Mouse (Mus musculus) layer of hippocampus, adult 9-10 months (tissue): ENCODE measurements around the gene Tcfl5.

Source experiments
- DNase-seq: peaks from one replicate; pipeline ENCODE4 v3.0.0; 2022; ENCODE audit warnings: low spot score

Gene Tcfl5

DNA sequence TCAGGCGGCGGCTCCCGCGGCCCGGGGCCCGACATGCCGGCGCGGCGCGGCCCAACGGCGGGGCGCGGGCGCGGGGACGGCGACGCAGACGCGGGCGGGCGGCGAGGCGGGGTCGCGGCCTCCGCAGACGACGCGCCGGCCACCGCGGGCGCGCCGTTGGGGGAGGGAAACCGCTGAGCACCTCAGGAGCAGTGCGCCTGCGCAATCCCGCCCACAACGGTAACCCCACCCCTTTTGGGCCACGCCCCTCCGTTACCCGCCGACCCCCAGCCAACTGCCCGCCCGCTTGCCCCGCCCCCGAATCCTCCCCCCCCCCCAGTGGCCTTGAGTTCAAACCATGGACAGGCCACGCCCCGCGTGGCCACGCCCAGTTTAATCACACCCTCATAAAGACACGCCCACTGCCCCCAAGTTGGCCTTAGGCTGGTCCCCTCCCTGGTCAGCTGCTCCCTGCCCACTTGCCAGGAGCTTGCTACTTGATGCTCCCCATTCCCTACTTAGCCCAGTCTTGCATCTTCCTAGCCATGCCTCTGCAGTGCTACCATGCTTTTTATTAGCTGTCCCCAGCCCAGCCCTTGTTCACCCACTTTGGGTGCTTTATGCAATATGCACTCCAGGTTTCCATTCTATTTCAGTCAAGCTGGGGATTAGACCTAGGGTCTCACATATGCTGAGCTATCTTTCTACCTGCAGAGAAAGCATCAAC lies at the start of gene Tcfl5:
TSS of gene Tcfl5 (minus strand) at position 154 of the 706 bp plus-strand sequence.
- no peak for DNase-seq

DNA sequence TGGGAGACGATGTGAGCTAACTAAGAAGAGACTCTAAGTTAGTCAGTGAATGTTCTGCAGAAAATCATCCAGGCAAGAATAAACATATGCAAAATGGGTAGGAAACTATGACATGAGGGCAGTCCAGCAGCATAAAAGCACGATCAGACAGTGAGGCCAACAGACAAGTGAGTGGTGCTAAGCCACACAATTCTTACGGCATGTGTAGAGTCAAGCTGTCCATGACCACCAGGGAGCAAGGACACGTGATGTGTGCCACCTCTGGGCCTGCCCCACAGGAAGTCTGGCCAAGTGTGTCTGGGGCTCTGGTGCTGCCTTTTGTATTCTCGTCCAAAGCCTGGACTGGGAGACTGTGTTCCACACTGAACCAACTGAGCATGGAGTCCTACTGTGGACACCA lies 47.3 kb upstream of the Tcfl5 start:
- DNase-seq: no peak

DNA sequence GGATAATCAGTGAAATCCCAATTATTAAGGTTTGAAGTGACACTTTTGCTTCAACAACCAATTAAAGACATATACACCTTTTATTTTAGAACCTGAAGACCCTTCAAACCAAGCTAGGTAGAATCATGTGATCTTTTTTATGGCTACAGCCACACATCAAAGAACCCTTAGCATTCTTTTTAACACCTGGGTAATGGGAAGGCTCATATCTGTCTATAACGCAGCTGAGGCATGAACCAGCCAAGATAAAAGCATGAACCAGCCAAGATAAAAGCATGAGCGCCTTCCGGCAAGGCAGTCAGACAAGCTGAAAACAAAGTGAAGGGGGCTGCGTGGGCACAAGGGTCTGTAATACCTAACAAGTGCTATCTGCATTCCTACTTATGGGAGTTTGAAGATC lies 41.5 kb upstream of the Tcfl5 start:
- DNase-seq: no peak

DNA sequence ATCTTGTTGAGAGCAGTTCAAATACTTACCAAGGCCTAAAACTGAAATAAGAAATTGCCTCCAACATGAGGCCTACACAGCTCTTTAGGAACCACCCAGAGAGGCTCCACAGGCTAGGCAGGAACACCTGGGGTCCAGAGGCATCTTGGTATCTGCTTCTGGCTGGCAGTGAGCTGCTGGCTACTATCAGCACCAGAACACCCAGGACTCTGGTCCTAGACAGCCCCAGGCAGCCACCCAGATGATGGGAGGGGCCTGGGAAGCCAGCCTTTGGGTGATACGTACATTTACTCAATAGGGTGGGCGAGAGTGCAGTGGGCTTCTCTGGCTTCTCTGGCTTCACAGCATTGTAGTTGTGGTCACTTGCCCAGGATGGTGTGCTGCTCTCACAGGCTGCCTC lies 41.0 kb upstream of the Tcfl5 start:
- no peak for DNase-seq

DNA sequence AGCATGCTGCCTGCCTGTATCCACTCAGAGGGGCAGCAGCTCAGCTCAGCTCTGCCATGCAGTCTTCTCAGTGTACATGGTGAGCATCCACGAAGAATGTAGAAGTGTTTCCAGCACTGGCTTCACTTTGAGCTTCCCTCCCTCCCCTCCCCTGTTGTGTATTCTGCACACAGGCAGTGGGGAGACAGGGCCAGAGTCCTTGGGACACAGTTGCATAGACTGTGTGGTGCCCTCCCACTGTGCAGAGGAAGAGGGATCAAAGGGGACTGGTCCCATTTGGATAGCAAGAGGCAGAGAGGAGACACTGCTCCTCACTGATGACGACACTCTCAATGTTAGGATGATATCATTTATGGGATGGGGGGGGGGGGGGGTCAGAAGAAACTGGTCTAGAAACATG lies 38.7 kb upstream of the Tcfl5 start:
- no peak for DNase-seq

DNA sequence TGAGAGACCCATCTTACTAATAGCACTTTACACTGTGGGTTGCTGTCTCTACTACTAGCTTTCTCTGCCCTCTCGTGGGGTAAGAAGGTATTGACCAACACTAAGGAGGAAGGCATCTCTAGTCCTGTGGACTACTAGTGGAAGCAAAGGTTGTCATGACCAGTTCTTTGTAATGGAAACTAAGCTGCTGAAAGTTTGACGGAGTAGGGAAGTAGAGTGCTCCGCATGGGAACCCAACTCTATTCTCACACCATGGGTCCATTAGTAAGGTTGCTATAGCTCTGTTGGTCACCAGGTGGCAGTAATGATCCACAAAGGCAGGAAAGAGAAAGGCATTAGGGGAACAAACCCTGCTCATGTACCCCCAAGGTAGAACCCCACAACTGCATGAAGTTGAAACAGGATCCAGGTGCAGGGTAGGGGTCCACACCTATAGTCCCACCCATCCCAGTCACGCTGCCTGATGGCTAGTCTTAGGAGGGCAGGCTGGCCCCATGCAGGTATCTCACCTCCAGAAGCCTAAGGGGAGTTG lies 36.2 kb upstream of the Tcfl5 start:
- DNase-seq: peak; percentile 83

DNA sequence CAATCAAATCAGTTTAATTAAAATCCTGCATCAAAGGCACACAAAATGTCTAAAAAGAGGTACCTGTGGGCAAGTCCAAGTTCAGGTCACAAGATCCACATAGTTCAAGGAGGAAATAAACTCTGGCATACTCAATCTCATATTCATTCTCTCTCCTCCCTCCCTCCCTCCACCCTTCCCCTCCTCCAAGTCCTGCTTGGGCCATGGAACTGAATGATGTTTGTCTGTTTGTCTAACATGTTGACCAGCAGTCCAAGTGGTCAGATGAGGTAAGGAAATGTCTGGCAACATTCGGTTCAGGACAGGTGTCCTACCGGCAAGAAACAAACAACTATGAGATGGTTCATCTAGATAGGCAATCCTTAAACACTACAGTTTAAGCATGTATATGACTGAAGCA lies 34.2 kb upstream of the Tcfl5 start:
- no peak for DNase-seq

DNA sequence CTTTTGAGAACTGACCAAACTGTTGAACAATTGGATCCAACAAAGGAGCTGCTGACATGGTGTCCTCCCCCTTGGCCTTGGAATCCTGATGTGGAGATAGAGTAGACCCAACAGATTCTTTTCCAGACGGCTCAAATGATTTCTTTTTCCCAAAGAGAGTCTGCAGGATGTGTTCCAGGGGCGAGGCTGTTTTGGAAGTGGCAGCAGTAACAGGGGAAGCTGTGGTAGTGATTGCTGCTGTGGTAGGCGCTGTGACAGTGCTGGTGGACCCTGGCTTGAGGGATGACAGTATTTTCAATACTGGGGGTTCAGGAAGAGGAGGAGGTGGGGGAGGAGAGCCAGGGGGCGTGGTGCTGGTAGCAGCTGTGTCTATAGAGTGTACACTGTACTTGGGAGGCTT lies 19.5 kb upstream of the Tcfl5 start:
- no peak for DNase-seq

DNA sequence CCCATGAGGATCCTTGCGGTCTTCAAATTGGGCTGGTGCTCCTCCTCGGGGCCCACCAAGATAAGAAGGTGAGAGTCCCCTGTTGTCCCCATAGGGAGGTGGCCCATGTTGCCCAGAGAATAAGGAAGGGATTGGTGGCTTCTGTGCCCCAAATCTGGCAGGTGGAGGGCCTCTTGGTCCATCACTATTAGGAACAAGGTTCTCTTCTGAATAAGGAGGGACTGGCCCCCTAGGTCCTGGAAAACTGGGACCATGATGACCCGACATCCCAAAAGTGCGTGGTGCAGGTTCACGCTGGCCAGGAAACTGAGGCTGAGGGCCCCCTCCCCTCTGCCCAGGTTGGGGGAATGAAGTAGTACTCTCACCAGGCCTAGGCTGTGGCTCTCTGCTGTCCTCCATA lies 18.0 kb upstream of the Tcfl5 start:
- no peak for DNase-seq

DNA sequence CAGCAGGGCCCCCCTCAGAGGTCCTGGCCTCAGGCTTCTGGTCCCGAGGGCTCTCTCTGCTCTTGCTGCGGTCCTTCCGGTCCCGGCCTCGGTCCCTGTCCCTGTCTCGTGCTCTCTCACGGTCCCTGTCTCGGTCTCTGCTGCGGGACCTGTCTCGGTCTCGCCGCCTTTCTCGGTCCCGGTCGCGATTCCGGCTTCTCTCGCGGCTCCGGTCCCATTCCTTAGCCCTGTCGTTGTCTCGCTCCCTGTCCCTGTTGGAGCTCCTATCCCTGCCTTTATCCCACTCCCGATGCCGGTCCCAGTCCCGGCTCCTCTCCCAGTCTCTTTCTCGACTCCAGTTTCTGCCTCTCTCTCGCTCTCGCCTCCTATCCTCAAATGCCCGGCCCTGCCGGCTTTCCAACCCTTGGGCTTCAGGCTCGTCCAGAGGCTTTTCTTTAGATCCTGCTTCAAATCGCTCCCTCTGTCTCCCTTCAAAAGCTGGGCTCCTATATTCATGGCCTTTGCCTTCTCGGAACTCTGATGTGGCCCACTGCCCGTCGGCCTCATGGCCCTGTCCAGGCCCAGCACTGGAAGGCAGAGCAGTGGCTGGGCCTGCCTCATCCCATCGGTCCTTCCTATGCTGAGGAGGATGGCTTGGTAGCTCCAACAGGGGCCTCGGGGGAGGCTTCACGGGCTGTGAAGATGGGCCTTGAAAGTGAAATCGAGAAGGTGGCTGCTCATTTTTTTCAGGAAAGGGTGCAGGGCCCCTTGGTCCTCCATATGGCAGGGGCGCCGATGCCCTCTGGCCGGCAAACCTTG lies 17.0 kb upstream of the Tcfl5 start:
- DNase-seq: no peak

DNA sequence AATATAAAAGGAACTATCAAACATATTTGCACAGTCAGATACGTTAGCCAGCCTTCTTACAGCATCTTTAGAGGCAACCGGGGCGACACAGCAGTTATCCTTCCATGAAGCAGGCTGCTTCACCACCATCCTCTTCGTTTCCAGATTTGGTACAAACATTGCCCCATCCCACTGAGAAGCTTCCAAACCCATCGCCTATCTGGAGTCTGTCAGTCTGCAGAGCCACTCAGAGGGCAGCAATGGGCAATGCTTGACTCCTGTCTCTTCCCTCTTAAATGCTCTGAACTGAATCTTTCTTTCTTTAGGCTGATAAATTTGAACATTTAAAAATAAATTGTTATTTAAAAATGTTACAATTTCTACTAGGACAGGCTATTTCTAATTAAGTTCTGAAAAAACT lies 15.9 kb upstream of the Tcfl5 start:
- no peak for DNase-seq

DNA sequence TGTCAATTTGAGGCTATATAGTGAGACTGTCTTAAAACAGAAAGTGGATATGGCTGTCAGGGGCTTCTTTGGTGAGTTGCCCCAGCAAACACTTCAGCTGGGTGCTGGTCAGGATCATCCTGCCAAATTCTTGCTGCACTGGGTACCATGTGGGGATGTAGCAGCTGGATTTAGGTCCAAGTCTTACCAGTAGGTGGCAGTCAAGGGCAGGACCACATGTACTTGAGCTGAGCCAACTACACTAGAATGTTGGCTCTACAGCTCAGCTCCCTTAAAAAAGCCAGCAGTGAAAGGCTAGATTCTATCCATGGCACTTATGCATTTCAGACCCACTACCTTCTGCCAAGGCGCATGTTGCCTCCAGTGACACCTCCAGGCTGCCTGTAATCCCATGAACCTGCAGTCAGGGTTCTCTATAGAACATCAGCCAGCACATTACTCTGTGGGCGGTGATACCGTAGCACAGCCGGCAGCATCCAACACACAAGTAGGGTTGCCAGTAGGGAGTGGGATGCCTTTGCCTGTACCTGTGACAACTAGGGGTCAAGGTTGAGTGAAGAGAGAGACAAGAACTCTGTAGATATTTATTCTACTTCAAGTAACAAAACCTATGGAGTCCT lies 15.0 kb upstream of the Tcfl5 start:
- peak; percentile 59 for DNase-seq

DNA sequence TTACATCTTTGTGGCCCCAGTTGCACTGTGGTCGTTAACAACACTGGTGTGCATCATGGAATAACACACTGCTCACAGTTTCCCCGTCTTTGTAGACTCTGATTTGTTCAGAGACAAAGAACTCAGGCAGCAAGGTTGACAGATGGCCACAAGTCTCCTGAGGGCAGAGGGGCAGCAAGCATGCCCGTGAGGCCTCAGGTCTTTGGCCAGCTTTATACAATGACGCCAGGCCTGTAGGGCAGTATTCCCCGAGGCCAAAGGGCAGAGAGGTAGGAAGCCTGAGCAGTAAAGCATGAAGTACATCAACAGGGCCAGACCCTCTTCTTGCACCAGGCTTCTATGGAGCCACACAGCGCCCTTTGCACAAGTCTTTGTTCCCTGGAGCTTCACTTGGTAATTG lies 12.6 kb upstream of the Tcfl5 start:
- DNase-seq: no peak

DNA sequence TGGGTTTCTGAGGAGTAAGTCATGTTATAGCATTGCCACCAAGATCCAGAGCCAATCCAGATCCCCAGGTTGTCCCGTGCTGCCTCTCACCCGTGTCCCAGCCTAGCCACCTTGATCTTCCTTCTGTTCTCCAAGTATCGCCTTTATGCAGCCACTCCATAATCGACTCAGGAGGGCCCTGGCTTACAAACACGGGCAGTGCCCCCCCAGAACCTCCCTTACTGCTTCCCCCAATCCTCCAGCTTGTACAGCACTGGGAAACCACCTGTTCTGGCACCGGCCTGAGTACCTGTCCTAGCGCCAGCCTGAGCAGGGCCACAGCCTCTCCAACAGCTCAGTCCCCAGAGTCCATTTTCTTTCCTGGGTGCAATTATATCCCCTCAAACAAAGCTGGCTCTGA lies 12.2 kb upstream of the Tcfl5 start:
- DNase-seq: no peak

DNA sequence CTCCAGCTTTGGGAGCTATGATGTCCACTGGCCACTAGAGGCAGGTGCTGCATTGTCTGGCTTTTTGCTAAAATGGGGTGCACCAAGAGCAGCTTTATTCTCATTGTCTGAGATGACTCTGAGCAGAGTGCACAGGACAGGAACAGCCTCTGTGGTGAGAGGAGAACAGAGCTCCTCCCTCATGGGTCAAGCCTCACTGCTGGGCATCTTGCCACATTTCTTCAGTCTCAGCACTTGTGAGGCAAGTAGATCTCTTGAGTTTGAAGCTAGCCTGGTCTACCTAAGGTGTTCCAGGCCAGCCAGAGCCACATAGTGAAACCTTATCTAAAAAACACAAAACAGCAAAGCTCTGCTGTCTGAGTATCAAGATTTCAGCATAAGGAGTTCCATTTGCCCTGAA lies 4.3 kb upstream of the Tcfl5 start:
- DNase-seq: no peak

DNA sequence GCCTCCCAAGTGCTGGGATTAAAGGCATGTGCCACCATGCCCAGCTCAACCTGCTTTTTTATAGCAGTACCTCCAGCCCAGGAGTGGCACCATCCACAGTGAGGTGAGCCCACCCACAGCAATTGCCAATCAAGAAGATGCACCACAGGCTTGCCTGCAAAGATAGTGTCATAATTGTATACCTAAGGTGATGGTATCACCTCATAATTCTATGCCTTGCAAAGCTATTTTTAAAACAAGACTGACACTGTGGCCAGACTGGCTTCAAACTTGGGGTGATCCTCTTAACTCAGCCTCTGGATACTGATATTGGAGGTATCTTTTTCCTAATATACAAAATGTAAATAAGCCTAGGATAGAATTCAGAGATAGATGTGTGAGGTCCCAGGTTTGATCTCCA lies 1.1 kb upstream of the Tcfl5 start:
- no peak for DNase-seq

DNA sequence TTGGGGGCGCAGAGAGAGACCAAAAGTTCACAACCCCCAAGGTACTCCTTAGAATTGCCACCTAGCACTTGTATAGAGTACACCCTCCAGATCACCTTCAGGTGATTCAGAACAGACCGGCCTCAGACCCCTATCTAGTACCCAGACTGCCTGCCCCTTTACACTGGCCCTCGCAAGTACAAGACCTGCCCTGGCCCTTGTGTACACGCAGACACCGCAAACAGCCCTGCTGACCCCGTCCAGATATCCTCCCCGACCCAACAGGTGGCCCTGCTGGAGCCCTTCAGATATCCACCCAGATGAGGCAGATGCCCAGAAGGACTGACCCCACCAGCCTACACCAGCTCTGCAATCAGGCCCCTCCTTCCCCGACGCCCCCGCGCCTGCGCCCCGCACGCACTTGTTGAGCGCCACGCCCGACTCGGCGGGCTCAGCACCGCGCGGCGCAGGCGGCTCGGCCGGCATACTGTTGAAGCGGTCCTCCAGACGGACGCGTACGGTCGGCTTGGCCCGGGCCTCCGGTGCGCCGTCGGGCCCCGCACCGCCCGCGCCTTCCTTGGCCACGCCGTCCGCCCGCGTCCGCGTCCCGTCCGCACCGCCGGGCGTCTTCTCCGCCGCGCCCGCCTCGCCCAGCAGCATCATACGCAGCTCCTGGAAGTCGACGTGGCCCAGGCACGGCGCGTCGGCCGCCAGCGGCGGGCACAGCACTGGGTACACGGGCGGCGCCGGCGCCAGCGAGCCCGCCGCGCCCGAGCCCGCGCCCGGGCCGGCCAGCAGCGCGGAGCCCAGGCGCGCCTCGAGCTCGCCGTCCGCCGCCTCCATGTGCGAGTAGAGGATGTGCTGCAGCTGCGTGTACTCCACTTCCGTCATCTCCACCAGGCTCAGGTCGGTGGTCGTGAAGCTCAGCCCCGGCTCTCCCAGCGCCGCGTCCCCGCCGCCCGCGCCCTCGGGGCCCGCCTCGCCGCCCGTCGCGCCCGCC lies 643 bp downstream of the Tcfl5 start:
- DNase-seq: no peak

DNA sequence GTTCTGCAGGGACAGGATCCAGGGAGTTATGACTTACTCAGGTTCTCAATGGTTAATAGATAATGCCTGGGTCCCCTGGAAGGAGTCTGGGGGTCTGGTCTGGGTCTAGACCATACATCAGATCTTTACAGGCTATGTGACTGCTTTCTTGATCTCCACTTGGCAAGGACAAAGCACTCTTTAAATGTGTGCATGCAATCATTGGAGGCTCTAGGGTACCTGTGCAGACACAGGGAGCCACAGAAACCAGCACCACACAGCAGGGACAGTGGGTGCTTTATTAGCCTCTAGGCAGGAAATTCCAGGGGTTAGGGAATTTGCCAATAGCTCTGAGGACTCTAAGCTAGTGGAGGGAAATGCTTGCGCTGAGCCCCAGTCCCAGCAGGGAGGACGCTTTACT lies 30.6 kb downstream of the Tcfl5 start:
- no peak for DNase-seq

DNA sequence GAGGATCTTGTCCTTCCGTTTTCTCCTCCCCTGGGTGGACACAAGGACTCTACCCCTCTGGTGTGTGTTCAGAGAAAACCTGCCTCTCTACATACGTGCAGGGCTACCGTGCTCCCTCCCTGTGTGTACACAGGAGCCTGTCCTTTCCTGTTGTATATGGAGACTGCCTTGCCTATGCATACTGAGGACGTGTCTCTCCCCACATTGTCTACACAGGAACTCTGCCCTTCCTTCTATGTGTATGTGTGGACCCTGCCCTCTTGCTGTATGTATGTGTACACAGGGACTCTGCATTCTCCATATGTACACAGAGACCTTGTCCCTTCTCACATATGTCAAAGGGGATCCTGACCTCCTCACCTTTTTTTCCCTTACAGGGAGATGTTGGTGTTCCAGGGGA lies 32.2 kb downstream of the Tcfl5 start:
- no peak for DNase-seq

DNA sequence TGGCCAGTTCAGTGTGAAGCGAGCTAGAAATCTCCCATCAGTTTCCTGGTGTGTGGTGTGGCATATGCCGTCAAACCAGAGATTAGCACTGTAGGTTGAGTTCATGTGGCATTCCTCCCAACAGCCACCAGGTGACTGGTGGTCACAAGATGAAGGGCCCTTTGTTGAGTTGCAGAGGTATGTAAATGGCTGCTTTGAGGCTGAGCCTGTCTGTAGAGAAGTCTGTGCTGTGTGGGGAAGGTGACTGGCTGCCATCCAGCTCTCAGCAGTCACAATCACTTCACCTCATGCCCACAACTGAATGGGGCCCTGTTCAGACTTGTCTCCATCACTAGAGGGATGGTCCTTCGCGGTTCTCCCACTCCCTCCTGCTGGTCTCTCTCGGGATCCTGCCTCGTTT lies 37.7 kb downstream of the Tcfl5 start:
- DNase-seq: no peak

DNA sequence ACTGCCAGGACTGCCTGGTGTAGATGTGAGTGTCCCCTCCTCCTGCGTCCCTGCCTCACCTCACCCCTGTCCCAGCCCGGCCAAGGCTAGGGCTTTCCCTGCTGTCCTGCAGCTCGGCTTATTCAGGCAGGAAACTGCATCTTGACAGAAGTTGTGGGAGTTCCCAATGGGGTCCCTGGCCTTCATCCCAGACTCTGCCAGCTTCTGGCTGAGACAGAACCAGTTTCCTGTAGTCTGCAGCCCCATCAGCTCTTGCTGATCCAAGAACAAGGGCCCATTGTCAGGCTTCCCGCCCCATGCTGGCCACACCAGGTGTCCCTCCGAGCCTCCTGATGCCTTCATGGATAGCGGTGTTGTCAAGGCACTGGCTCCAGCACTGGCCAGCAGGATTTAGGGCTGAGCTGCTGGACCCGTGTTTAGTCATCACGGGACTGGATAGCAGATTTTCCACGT lies 41.9 kb downstream of the Tcfl5 start:
- no peak for DNase-seq
